Mouse (Mus musculus) cortical plate, adult 2 months (tissue): ENCODE data around the gene Crim1.

Experiments used
- CTCF ChIP-seq: fragments of 200-500 bp; IDR thresholded peaks from 2 replicates; pipeline ENCODE4 v1.5.1; 2011; ENCODE audit warnings: mild to moderate bottlenecking, control low read depth, low read length; ENCODE audit not compliant: insufficient read depth; ENCODE audit errors: extremely low read depth
- POLR2A ChIP-seq: fragments of 200-500 bp; IDR thresholded peaks from 2 replicates; pipeline ENCODE4 v1.6.1; 2011; ENCODE audit warnings: mild to moderate bottlenecking, low read length, control low read depth; ENCODE audit not compliant: insufficient read depth; ENCODE audit errors: extremely low read depth

DNA sequence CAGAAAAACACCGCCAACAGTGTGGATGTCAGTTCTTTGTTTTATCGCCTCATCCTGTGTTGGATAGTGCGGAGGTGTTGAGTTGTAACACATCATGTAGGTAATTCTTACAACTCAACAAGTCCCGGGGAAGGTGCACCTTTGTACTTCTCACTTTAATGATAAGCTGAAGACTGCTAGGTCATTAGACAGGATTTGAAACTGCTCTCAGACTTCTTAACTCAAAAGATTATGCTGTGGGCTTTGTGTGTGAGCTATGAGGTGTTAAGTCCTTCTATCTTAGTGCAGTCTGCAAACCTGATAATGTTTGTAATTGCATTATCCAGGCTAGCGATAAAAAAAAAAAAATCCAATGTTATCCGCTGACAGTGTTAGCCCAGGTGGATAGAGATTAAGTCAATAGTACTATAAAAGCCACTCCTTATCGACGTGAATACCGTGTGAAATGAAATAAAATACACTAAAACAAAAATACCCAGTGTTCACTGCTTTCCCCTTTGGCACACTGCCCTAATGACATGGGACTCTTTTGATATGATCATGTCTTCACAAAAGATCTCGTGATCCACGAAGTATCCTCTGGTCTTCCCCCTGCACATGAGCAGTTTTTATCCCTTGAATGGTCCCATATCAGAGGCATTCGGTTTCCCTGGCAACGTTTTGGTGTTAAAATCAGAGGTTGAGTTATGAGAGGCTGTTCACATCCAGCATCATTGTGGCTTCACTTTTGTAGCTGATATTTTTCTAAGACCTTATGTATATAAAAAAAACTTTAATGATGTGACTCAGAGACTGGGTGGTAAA lies 48.4 kb upstream of the Crim1 start:
- TF ChIP-seq CTCF (no peak), POLR2A (no peak)
